Mouse (Mus musculus) cerebellum, adult 2 months (tissue): ENCODE measurements at regions not wholly inside any gene's neighbourhood (a gene's known extent, or its start where the extent isn't known, plus 50 kb on each side); places are given as distances from the start of the nearest gene placed in this dataset.

Experiments used
- DNase-seq, 2 experiments: peaks; one replicate each; pipeline ENCODE4 v3.0.0; 2021
- H3K27ac ChIP-seq: fragments of 200-500 bp; 2 replicates; pipeline ENCODE4 v1.5.1; 2012; ENCODE audit warnings: low read length, control low read depth, inconsistent platforms; ENCODE audit not compliant: insufficient read depth
- H3K27me3 ChIP-seq: fragments of 200-500 bp; 2 replicates; pipeline ENCODE4 v1.6.1; 2012; ENCODE audit warnings: inconsistent platforms, mild to moderate bottlenecking, low read length, moderate library complexity; ENCODE audit not compliant: control insufficient read depth, insufficient read depth
- H3K4me1 ChIP-seq: fragments of 200-500 bp; 2 replicates; pipeline ENCODE4 v1.6.1; 2011; ENCODE audit warnings: low read length; ENCODE audit not compliant: control insufficient read depth, insufficient read depth
- H3K4me3 ChIP-seq: fragments of 200-500 bp; replicated peaks from 2 replicates; pipeline ENCODE3; 2011; ENCODE audit warnings: mild to moderate bottlenecking, low read depth, low read length, control low read depth; ENCODE audit not compliant: insufficient read depth
- CTCF ChIP-seq: fragments of 200-500 bp; IDR thresholded peaks from 2 replicates; pipeline ENCODE4 v1.5.1; 2011; ENCODE audit warnings: low read depth, mild to moderate bottlenecking, control low read depth, low read length, moderate library complexity, borderline replicate concordance; ENCODE audit not compliant: insufficient read depth
- POLR2A ChIP-seq: fragments of 200-500 bp; IDR thresholded peaks from 2 replicates; pipeline ENCODE4 v1.6.1; 2011; ENCODE audit warnings: low read length, control low read depth, borderline replicate concordance; ENCODE audit not compliant: insufficient read depth
- WGBS: fragments of 180-500 bp; shearing (Covaris S2); methylation state at CpG from one replicate; pipeline ENCODE4 v1.1.7; 2018; 5-methylcytosine and 5-hydroxymethylcytosine counted together

GRCm38 (mm10) chr3:38002275-38002674 lies 278.0 kb upstream of the Gm5148 start:
- 93% methylated on average over 10 of the region's 10 CpGs for WGBS
- Histone ChIP-seq H3K4me1 (no peaks in the 10 kb centered on the region), H3K27me3 (no peaks in the 10 kb centered on the region), H3K4me3 (no peak overlapping the region), H3K27ac (no peak overlapping the region)
- no peak for DNase-seq
- TF ChIP-seq POLR2A: no peak
- no peak for TF ChIP-seq CTCF

GRCm38 (mm10) chr3:37999779-38000178 lies 275.5 kb upstream of the Gm5148 start:
- 97% methylated on average over 1 of the region's 1 CpGs for WGBS
- no peak for DNase-seq
- Histone ChIP-seq H3K27me3 (no peaks in the 10 kb centered on the region), H3K4me1 (no peaks in the 10 kb centered on the region), H3K4me3 (no peak overlapping the region), H3K27ac (no peak overlapping the region)
- TF ChIP-seq CTCF (no peak), POLR2A (no peak)

GRCm38 (mm10) chr3:37997998-37998397 lies 273.7 kb upstream of the Gm5148 start:
- TF ChIP-seq POLR2A: no peak
- TF ChIP-seq CTCF: no peak
- Histone ChIP-seq H3K4me3 (no peak overlapping the region), H3K27me3 (no peaks in the 10 kb centered on the region), H3K4me1 (no peaks in the 10 kb centered on the region), H3K27ac (no peak overlapping the region)
- WGBS: 95% methylated on average over 3 of the region's 3 CpGs
- no peak for DNase-seq

- Histone ChIP-seq H3K4me3 (no peak overlapping the region), H3K27me3 (no peaks in the 10 kb centered on the region), H3K27ac (no peak overlapping the region), H3K4me1 (no peaks in the 10 kb centered on the region)
- no peak for DNase-seq
- TF ChIP-seq CTCF (no peak), POLR2A (no peak)
- 93% methylated on average over 6 of the region's 6 CpGs for WGBS
Observed at GRCm38 (mm10) chr3:37989992-37990391, 265.7 kb upstream of the Gm5148 start.

GRCm38 (mm10) chr3:37987775-37988505 lies 263.6 kb upstream of the Gm5148 start:
- 68% methylated on average over 20 of the region's 20 CpGs for WGBS
- DNase-seq: no peak
- TF ChIP-seq POLR2A (no peak), CTCF (no peak)

GRCm38 (mm10) chr3:37987007-37987774 lies 262.9 kb upstream of the Gm5148 start:
- Histone ChIP-seq H3K27me3 (no peaks in the 10 kb centered on the region), H3K4me3 (no peak overlapping the region), H3K4me1 (no peaks in the 10 kb centered on the region), H3K27ac (no peak overlapping the region)
- WGBS: 65% methylated on average over 14 of the region's 14 CpGs
- DNase-seq: no peak
- TF ChIP-seq POLR2A (no peak), CTCF (no peak)

More at GRCm38 (mm10) chr3:37987775-37988505, 263.6 kb upstream of the Gm5148 start:
- no peak overlapping the region for H3K4me3 ChIP-seq
- no peaks in the 10 kb centered on the region for H3K4me1 ChIP-seq
- H3K27ac ChIP-seq: no peak overlapping the region
- H3K27me3 ChIP-seq: no peaks in the 10 kb centered on the region

GRCm38 (mm10) chr3:37984706-37985105 lies 260.4 kb upstream of the Gm5148 start:
- no peaks in the 10 kb centered on the region for H3K4me1 ChIP-seq
- no peaks in the 10 kb centered on the region for H3K27me3 ChIP-seq
- no peak for TF ChIP-seq POLR2A
- no peak for TF ChIP-seq CTCF
- 94% methylated on average over 9 of the region's 9 CpGs for WGBS
- H3K27ac ChIP-seq: no peak overlapping the region
- DNase-seq: no peak
- H3K4me3 ChIP-seq: no peak overlapping the region
